Mouse (Mus musculus) midbrain, embryonic 14.5 days (tissue): ENCODE measurements around the gene Pigb. TPM values are rescaled to one million over a fixed set of nuclear protein-coding genes. Genes with fewer than 3 reads are reported as not detected.

Experiments used
- ATAC-seq: fragments of 200-750 bp; cut with Nextera tagmentation; 2 replicates; pipeline ENCODE4 v1.8.0; 2017; ENCODE audit warnings: moderate number of reproducible peaks, moderate library complexity; ENCODE audit not compliant: low FRiP score, low TSS enrichment
- DNase-seq: peaks from one replicate; pipeline ENCODE4 v3.0.0-alpha.2; 2015
- H3K27ac ChIP-seq: fragments of 300-500 bp; sonication (generic); replicated peaks from 2 replicates; pipeline ENCODE4 v1.5.1; 2014; ENCODE audit warnings: mild to moderate bottlenecking, low read depth, low read length, moderate library complexity
- H3K27me3 ChIP-seq: fragments of 300-500 bp; sonication (generic); 2 replicates; pipeline ENCODE4 v1.6.1; 2014; ENCODE audit warnings: low read length, control low read depth, mixed read lengths; ENCODE audit not compliant: control insufficient read depth, insufficient read depth
- H3K36me3 ChIP-seq: fragments of 300-500 bp; sonication (generic); 2 replicates; pipeline ENCODE4 v1.6.1; 2014; ENCODE audit warnings: low read length, control low read depth; ENCODE audit not compliant: control insufficient read depth, insufficient read depth
- H3K4me1 ChIP-seq: fragments of 300-500 bp; sonication (generic); 2 replicates; pipeline ENCODE4 v1.6.1; 2014; ENCODE audit warnings: mild to moderate bottlenecking, antibody characterized with exemption, low read length, control low read depth; ENCODE audit not compliant: control insufficient read depth, insufficient read depth
- H3K4me2 ChIP-seq: fragments of 300-500 bp; sonication (generic); 2 replicates; pipeline ENCODE4 v1.6.1; 2014; ENCODE audit warnings: mild to moderate bottlenecking, low read length, moderate library complexity
- H3K4me3 ChIP-seq: fragments of 300-500 bp; sonication (generic); replicated peaks from 2 replicates; pipeline ENCODE4 v1.5.1; 2014; ENCODE audit warnings: low read depth, low read length
- H3K9ac ChIP-seq: fragments of 300-500 bp; sonication (generic); replicated peaks from 2 replicates; pipeline ENCODE4 v1.6.1; 2014; ENCODE audit warnings: mild to moderate bottlenecking, low read length, moderate library complexity
- H3K9me3 ChIP-seq: fragments of 300-500 bp; sonication (generic); 2 replicates; pipeline ENCODE4 v1.6.1; 2016; ENCODE audit warnings: low read length, control low read depth, mixed read lengths; ENCODE audit not compliant: control insufficient read depth
- WGBS: fragments of 180-500 bp; shearing (Covaris S2); extraction: QIAGEN DNeasy Blood & Tissue Kit; methylation state at CpG from one replicate; pipeline ENCODE4 v1.1.7; 2014; 5-methylcytosine and 5-hydroxymethylcytosine counted together
- polyA plus RNA-seq: library from polyadenylated mRNA; unstranded; fragments of >200 nt; fragmentation: Nextera tagmentation; extraction: Ambion mirVana; gene quantifications from 2 replicates; pipeline ENCODE4 v1.2.1, GENCODE M21; 2014

The Pigb gene
- polyA plus RNA-seq, 1 experiment from 2014 or later, result 16.8 TPM

GRCm38 (mm10) chr9:73039222-73039945, 794 bp downstream of the Pigb start:
- peak overlapping the region; percentile 83 for H3K27ac ChIP-seq
- H3K4me1 ChIP-seq, result peaks cover 18% of the 10 kb centered on the region
- H3K36me3 ChIP-seq, result 0 out of 2 replicates have a peak, but pooled peaks cover 7% of the 10 kb centered on the region
- peak overlapping the region; percentile 72 for H3K9ac ChIP-seq
- peak; percentile 89 for ATAC-seq
- no peaks in the 10 kb centered on the region for H3K9me3 ChIP-seq
- peak overlapping the region; percentile 76 for H3K4me3 ChIP-seq
- H3K4me2 ChIP-seq, result peak overlapping the region; percentile 89
- no peaks in the 10 kb centered on the region for H3K27me3 ChIP-seq
- under 1% methylated on average over 49 of the region's 49 CpGs for WGBS
- DNase-seq, result peak; percentile 96

GRCm38 (mm10) chr9:73033406-73033805, 6.8 kb downstream of the Pigb start:
- Histone ChIP-seq H3K27ac (no peak overlapping the region), H3K4me1 (peaks cover 1% of the 10 kb centered on the region), H3K27me3 (no peaks in the 10 kb centered on the region), H3K4me2 (no peak overlapping the region), H3K9ac (no peak overlapping the region), H3K4me3 (no peak overlapping the region), H3K36me3 (peaks cover 40% of the 10 kb centered on the region), H3K9me3 (no peaks in the 10 kb centered on the region)
- ATAC-seq (no peak), DNase-seq (no peak)
- 95% methylated on average over 1 of the region's 1 CpGs for WGBS

- H3K27ac ChIP-seq, result no peak overlapping the region
- peaks cover 36% of the 10 kb centered on the region for H3K36me3 ChIP-seq
- H3K27me3 ChIP-seq, result no peaks in the 10 kb centered on the region
- DNase-seq (no peak), ATAC-seq (no peak)
- WGBS, result 80% methylated on average over 4 of the region's 4 CpGs
- no peak overlapping the region for H3K4me2 ChIP-seq
- no peaks in the 10 kb centered on the region for H3K4me1 ChIP-seq
- H3K9ac ChIP-seq, result no peak overlapping the region
- H3K9me3 ChIP-seq, result no peaks in the 10 kb centered on the region
- no peak overlapping the region for H3K4me3 ChIP-seq
These were observed 8.8 kb downstream of the Pigb start for GRCm38 (mm10) chr9:73031421-73031820.

GRCm38 (mm10) chr9:73030443-73030842, 9.7 kb downstream of the Pigb start:
- DNase-seq, result no peak
- H3K4me1 ChIP-seq, result no peaks in the 10 kb centered on the region
- H3K4me3 ChIP-seq, result no peak overlapping the region
- ATAC-seq, result no peak
- no peak overlapping the region for H3K9ac ChIP-seq
- H3K27me3 ChIP-seq, result no peaks in the 10 kb centered on the region
- H3K4me2 ChIP-seq, result no peak overlapping the region
- H3K9me3 ChIP-seq, result no peaks in the 10 kb centered on the region
- WGBS, result 100% methylated on average over 1 of the region's 1 CpGs
- peaks cover 34% of the 10 kb centered on the region for H3K36me3 ChIP-seq
- H3K27ac ChIP-seq, result no peak overlapping the region

- no peaks in the 10 kb centered on the region for H3K9me3 ChIP-seq
- ATAC-seq, result peak; percentile 43; the same call in 1 of the 2 replicates
- no peaks in the 10 kb centered on the region for H3K27me3 ChIP-seq
- peak; percentile 20 for DNase-seq
- no peak overlapping the region for H3K4me3 ChIP-seq
- no peak overlapping the region for H3K9ac ChIP-seq
- 26% methylated on average over 17 of the region's 17 CpGs for WGBS
- H3K4me2 ChIP-seq, result peak overlapping the region; percentile 7; the same call in 1 of the 2 replicates
- H3K27ac ChIP-seq, result no peak overlapping the region
- H3K4me1 ChIP-seq, result no peaks in the 10 kb centered on the region
- peaks cover 36% of the 10 kb centered on the region for H3K36me3 ChIP-seq
These were observed 14.2 kb downstream of the Pigb start for GRCm38 (mm10) chr9:73025818-73026636.

GRCm38 (mm10) chr9:73020566-73021097, 19.5 kb downstream of the Pigb start:
- H3K36me3 ChIP-seq, result peaks cover 78% of the 10 kb centered on the region
- ATAC-seq (no peak), DNase-seq (no peak)
- no peaks in the 10 kb centered on the region for H3K9me3 ChIP-seq
- H3K4me1 ChIP-seq, result no peaks in the 10 kb centered on the region
- no peak overlapping the region for H3K9ac ChIP-seq
- WGBS, result 94% methylated on average over 5 of the region's 5 CpGs
- H3K4me3 ChIP-seq, result no peak overlapping the region
- H3K27ac ChIP-seq, result no peak overlapping the region
- H3K4me2 ChIP-seq, result no peak overlapping the region
- no peaks in the 10 kb centered on the region for H3K27me3 ChIP-seq

- Histone ChIP-seq H3K27ac (no peak overlapping the region), H3K36me3 (peaks cover 82% of the 10 kb centered on the region), H3K27me3 (no peaks in the 10 kb centered on the region), H3K9me3 (no peaks in the 10 kb centered on the region), H3K9ac (no peak overlapping the region), H3K4me3 (no peak overlapping the region), H3K4me2 (no peak overlapping the region), H3K4me1 (no peaks in the 10 kb centered on the region)
- DNase-seq (no peak), ATAC-seq (no peak)
- 95% methylated on average over 10 of the region's 10 CpGs for WGBS
These were observed 20.3 kb downstream of the Pigb start for GRCm38 (mm10) chr9:73019841-73020240.

- Histone ChIP-seq H3K9ac (no peak overlapping the region), H3K36me3 (peaks cover 96% of the 10 kb centered on the region), H3K27me3 (no peaks in the 10 kb centered on the region), H3K4me3 (no peak overlapping the region), H3K4me2 (no peak overlapping the region), H3K9me3 (no peaks in the 10 kb centered on the region), H3K27ac (no peak overlapping the region), H3K4me1 (no peaks in the 10 kb centered on the region)
- WGBS, result 90% methylated on average over 13 of the region's 13 CpGs
- no peak for DNase-seq
- ATAC-seq, result no peak
These were observed 25.5 kb downstream of the Pigb start for GRCm38 (mm10) chr9:73014724-73015123.
